Mouse (Mus musculus) embryonic facial prominence, embryonic 13.5 days (tissue): ENCODE data around the gene Gapvd1. TPM values are rescaled to one million over a fixed set of nuclear protein-coding genes. Genes with fewer than 3 reads are reported as not detected.

Source experiments
- ATAC-seq: fragments of 200-750 bp; cut with Nextera tagmentation; 2 replicates; pipeline ENCODE4 v1.8.0; 2017; ENCODE audit warnings: low read depth; ENCODE audit not compliant: insufficient number of reproducible peaks, insufficient read depth, low FRiP score, low TSS enrichment
- H3K27ac ChIP-seq: fragments of 300-500 bp; sonication (generic); 2 replicates; pipeline ENCODE4 v1.5.1; 2015; ENCODE audit warnings: moderate library complexity, mild to moderate bottlenecking, inconsistent platforms
- H3K27me3 ChIP-seq: fragments of 300-500 bp; sonication (generic); 2 replicates; pipeline ENCODE4 v1.6.1; 2015; ENCODE audit warnings: mild to moderate bottlenecking, inconsistent platforms
- H3K36me3 ChIP-seq: fragments of 300-500 bp; sonication (generic); 2 replicates; pipeline ENCODE4 v1.6.1; 2015; ENCODE audit warnings: mild to moderate bottlenecking, inconsistent platforms
- H3K4me1 ChIP-seq: fragments of 300-500 bp; sonication (generic); 2 replicates; pipeline ENCODE4 v1.6.1; 2015; ENCODE audit warnings: inconsistent platforms
- H3K4me2 ChIP-seq: fragments of 300-500 bp; sonication (generic); 2 replicates; pipeline ENCODE4 v1.6.1; 2015; ENCODE audit warnings: moderate library complexity, mild to moderate bottlenecking, inconsistent platforms
- H3K4me3 ChIP-seq: fragments of 300-500 bp; sonication (generic); 2 replicates; pipeline ENCODE4 v1.5.1; 2015; ENCODE audit warnings: mild to moderate bottlenecking, inconsistent platforms
- H3K9ac ChIP-seq: fragments of 300-500 bp; sonication (generic); 2 replicates; pipeline ENCODE4 v1.6.1; 2015; ENCODE audit warnings: mild to moderate bottlenecking, inconsistent platforms
- H3K9me3 ChIP-seq: fragments of 300-500 bp; sonication (generic); 2 replicates; pipeline ENCODE4 v1.6.1; 2016; ENCODE audit warnings: inconsistent platforms
- WGBS: fragments of 180-500 bp; shearing (Covaris S2); methylation state at CpG from one replicate; pipeline ENCODE4 v1.1.7; 2015; ENCODE audit warnings: mixed read lengths; 5-methylcytosine and 5-hydroxymethylcytosine counted together
- polyA plus RNA-seq: library from polyadenylated mRNA; unstranded; fragments of >200 nt; fragmentation: Nextera tagmentation; extraction: Ambion mirVana; gene quantifications from 2 replicates; pipeline ENCODE4 v1.2.1, GENCODE M21; 2015

Gapvd1 gene
- polyA plus RNA-seq, 1 experiment from 2014 or later, result 97.1 TPM

DNA sequence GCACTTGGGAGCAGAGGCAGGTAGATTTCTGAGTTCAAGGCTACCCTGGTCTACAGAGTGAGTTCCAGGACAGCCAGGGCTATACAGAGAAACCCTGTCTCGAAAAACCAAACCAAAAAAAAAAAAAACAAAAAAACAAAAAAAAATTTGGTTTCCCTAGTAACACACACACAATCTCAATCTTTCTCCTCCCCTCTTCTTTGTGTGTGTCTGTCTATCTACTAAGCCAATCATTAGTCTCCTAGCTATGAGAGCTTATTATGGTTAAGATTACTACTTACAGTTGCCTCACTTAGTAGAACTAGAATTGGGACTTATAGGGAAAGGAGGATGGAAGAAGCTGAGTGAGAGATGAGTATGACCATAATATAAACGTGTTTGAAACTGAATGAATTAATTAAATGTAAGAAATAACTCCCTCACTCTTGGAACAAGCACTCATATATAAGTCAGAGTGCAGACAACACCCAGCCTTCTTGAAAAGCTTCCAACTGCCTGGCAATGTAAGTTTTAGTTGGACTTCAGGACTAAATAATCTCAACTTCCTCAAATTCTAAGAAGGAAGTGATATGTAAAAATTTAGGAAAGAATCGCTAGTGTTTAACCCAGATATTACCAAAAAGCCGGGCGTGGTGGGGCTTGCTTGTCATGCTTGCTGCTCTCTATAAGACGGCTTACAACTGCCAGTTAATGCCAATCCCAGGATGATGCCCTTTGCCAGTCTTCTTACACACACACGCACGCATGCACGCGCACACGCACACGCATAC lies 13.5 kb downstream of the Gapvd1 start:
- no peak for ATAC-seq
- Histone ChIP-seq H3K4me3 (no peak overlapping the region), H3K4me1 (no peaks in the 10 kb centered on the region), H3K9ac (no peak overlapping the region), H3K27ac (no peak overlapping the region), H3K9me3 (no peaks in the 10 kb centered on the region), H3K36me3 (0 out of 2 replicates have a peak, but pooled peaks cover 7% of the 10 kb centered on the region), H3K27me3 (no peaks in the 10 kb centered on the region), H3K4me2 (no peak overlapping the region)
- WGBS, result 92% methylated on average over 12 of the region's 12 CpGs

DNA sequence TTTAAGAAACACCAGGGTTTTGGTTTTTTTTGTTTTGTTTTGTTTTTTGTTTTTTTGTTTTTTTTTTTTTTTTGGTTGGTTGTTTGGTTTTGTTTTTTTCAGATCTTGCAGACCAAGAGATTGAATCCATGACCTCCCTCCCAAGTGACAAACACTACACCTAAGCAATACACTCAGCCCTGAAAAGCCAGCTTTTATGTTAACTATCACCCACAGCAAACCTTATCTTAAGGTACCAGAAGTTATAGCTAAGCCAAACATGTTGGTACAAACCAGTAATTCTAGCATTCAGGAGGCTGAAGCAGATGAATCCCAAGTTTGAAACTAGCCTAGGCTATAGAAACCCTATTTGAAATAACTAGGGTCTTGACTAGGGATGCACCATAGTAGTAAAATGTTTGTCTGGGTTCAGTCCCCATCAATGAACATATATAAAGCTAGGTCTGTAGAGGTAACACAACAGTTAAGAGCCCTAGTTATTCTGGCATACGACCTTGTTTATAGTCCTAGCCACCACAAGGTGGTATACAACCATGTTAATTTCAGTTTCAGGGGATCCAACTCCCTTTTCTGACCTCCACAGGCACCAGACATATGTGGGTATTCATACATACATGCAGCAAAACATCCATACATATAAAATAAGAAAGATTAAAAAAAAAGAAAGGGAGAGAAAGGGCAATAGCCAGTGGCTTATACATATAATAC lies 15.2 kb downstream of the Gapvd1 start:
- no peak overlapping the region for H3K4me3 ChIP-seq
- 80% methylated on average over 1 of the region's 1 CpGs for WGBS

DNA sequence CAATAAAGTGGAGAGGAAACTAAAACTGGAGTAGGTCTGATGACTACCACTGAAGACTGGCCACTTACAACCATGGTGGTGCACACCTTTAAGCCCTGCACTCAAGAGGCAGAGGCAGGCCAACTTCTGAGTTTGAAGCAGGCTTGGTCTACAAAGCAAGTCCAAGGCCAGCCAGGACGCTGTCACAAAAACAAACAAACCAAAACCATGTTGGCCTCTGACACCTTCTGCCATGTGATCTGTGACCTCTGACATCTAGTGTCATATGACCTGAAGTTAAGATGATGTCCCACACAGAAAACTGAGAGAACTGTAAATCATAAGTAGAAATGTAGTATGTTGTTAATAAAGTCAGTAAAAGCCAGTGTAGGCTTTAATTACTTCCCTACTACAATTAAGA lies 17.1 kb downstream of the Gapvd1 start:
- Histone ChIP-seq H3K27ac (no peak overlapping the region), H3K9me3 (no peaks in the 10 kb centered on the region), H3K4me1 (no peaks in the 10 kb centered on the region), H3K27me3 (no peaks in the 10 kb centered on the region), H3K36me3 (peaks cover 8% of the 10 kb centered on the region; the same call in 1 of the 2 replicates), H3K4me2 (no peak overlapping the region), H3K9ac (no peak overlapping the region), H3K4me3 (no peak overlapping the region)
- WGBS, result 55% methylated on average over 1 of the region's 1 CpGs
- ATAC-seq, result no peak

More for the DNA sequence above, 15.2 kb downstream of the Gapvd1 start:
- H3K4me1 ChIP-seq, result no peaks in the 10 kb centered on the region
- H3K27me3 ChIP-seq, result no peaks in the 10 kb centered on the region
- H3K36me3 ChIP-seq, result 0 out of 2 replicates have a peak, but pooled peaks cover 7% of the 10 kb centered on the region
- no peak overlapping the region for H3K9ac ChIP-seq
- H3K9me3 ChIP-seq, result no peaks in the 10 kb centered on the region
- no peak for ATAC-seq
- H3K27ac ChIP-seq, result no peak overlapping the region
- H3K4me2 ChIP-seq, result no peak overlapping the region

DNA sequence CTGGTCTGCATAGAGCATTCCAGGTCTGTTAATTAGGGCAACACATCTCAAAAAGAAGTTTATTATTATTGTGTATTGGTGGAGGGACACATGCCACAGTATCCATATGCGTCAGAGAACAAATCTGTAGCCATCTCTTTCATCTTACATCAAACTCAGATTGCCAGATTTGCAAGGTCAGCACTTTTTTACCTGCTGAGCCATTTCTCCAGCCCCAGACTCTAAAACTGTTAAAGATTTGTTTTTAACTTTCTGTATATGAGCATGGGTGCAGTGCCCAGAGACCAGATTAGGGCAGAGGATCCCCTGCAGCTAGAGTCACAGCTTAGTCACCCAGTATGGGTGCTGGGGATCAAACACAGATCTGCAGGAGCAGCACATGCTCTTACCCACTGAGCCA lies 18.4 kb downstream of the Gapvd1 start:
- Histone ChIP-seq H3K4me2 (no peak overlapping the region), H3K9me3 (no peaks in the 10 kb centered on the region), H3K9ac (no peak overlapping the region), H3K4me3 (no peak overlapping the region), H3K27ac (no peak overlapping the region), H3K4me1 (no peaks in the 10 kb centered on the region), H3K27me3 (no peaks in the 10 kb centered on the region), H3K36me3 (peaks cover 5% of the 10 kb centered on the region; the same call in 1 of the 2 replicates)
- WGBS, result 73% methylated on average over 1 of the region's 1 CpGs
- no peak for ATAC-seq

DNA sequence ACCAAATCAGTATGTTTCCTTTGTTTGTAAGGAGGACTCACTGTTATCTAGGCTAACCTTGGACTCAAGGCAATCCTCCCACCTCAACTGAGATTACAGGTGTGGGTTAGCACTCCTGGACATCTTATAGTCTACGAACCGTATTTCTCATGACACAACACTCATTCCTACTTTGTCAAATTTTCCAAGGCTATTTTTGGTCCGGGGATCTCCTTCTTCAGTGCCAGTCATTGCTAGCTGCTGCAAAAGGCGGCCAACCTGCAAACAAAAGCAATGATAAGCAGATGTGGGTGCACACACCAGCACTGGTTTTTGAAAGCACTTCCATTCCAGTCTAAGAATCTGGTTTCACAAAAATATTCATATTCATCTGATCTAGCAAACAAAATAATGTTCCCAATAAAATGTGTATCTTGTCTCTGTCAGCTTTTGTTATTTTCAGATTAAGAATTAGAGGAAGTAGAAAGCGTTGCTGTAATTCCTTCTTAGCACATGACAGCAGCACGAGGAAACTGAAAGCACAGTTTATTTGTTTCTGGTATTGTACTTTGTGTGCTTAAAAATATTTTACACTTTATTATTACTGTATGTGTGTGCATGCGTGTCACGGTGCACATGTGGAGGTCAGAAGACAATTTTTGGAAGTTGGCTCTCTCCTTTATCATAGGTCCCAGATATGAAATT lies 27.8 kb downstream of the Gapvd1 start:
- 91% methylated on average over 8 of the region's 8 CpGs for WGBS
- no peaks in the 10 kb centered on the region for H3K27me3 ChIP-seq
- no peak overlapping the region for H3K4me2 ChIP-seq
- no peak overlapping the region for H3K4me3 ChIP-seq
- no peaks in the 10 kb centered on the region for H3K4me1 ChIP-seq
- peaks cover 61% of the 10 kb centered on the region for H3K36me3 ChIP-seq
- ATAC-seq, result no peak
- H3K27ac ChIP-seq, result no peak overlapping the region
- H3K9me3 ChIP-seq, result no peaks in the 10 kb centered on the region
- H3K9ac ChIP-seq, result no peak overlapping the region

DNA sequence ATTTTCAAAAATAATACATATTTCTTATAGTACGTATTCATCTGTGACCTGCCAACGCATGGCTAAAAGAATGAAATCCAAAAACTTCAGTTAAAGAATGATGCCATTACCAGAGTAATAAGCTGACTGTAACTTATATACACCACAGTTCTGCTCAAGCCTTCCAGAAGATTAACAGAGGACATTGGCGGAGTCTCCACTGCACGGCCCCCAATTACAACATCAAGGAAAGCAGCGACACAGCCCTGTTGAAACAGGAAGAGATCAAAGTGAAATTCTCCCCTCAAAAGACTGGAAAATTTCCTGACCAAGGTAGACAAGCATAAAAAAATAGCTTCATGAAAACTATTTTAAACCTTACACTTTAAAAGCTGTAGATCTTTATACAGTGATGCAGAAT lies 29.8 kb downstream of the Gapvd1 start:
- ATAC-seq, result no peak
- no peaks in the 10 kb centered on the region for H3K27me3 ChIP-seq
- no peak overlapping the region for H3K4me3 ChIP-seq
- peaks cover 78% of the 10 kb centered on the region for H3K36me3 ChIP-seq
- H3K27ac ChIP-seq, result no peak overlapping the region
- no peaks in the 10 kb centered on the region for H3K9me3 ChIP-seq
- no peak overlapping the region for H3K9ac ChIP-seq
- 94% methylated on average over 5 of the region's 5 CpGs for WGBS
- H3K4me1 ChIP-seq, result no peaks in the 10 kb centered on the region
- H3K4me2 ChIP-seq, result no peak overlapping the region

DNA sequence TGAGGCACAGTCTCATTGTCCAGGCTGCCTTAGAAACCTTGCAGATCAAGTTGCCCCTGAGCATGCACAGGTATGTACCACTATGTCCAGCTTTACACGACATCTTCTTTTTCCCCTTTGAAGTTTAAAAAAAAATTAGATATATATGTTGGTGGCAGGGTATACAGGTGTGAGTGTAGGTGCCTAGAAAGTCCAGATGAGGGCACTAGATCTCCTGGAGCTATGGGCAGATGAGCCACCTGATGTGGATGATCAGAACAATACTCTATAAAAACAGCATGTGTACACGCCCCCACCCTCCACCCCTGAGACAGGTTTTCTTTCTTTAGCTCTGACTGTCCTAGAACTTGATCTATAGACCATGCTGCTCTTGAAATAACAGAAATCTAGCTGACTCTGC lies 36.8 kb downstream of the Gapvd1 start:
- H3K27ac ChIP-seq, result no peak overlapping the region
- H3K9me3 ChIP-seq, result no peaks in the 10 kb centered on the region
- ATAC-seq, result no peak
- no peak overlapping the region for H3K4me3 ChIP-seq
- peaks cover 78% of the 10 kb centered on the region for H3K36me3 ChIP-seq
- no peak overlapping the region for H3K4me2 ChIP-seq
- 87% methylated on average over 2 of the region's 2 CpGs for WGBS
- no peaks in the 10 kb centered on the region for H3K4me1 ChIP-seq
- no peaks in the 10 kb centered on the region for H3K27me3 ChIP-seq
- no peak overlapping the region for H3K9ac ChIP-seq

DNA sequence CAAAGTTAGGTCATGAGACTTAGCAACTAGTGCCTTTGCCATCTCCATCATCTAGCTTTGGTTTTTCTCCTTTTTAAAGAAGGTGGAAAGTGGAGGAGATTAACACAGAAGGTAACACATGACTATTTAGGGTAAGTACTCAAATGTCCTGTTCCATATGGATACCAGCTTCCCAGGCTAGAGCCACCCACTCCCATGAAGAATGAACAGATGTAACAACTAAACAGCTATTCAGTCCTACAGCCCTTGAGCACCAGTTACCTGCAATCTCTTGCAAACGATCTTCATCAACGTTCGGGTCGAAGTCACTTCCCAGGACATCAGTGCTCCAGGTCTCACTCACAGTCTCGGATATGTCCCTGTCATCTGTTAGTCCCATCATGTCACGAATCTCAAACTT lies 43.1 kb downstream of the Gapvd1 start:
- H3K9ac ChIP-seq, result no peak overlapping the region
- H3K4me1 ChIP-seq, result no peaks in the 10 kb centered on the region
- no peak overlapping the region for H3K27ac ChIP-seq
- peaks cover 84% of the 10 kb centered on the region for H3K36me3 ChIP-seq
- WGBS, result 95% methylated on average over 6 of the region's 6 CpGs
- H3K4me2 ChIP-seq, result no peak overlapping the region
- H3K4me3 ChIP-seq, result no peak overlapping the region
- H3K9me3 ChIP-seq, result no peaks in the 10 kb centered on the region
- ATAC-seq, result no peak
- no peaks in the 10 kb centered on the region for H3K27me3 ChIP-seq

DNA sequence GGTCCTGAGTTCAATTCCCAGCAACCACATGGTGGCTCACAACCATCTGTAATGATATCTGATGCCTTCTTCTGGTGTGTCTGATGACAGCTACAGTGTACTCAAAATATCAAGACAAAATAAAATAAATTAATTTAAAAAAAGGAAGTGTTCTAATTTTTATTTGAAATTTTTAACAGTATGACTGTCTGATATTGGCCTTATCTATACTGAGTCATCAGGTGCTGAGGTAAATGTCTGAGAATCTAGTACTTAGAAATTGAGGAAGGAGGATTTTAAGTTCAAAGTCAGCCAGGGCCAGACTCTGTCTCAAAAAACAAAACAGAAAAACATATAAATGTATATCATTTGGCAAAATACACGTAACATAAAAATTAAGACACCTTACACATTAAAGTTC lies 46.4 kb downstream of the Gapvd1 start:
- no peak overlapping the region for H3K4me2 ChIP-seq
- H3K27ac ChIP-seq, result no peak overlapping the region
- H3K36me3 ChIP-seq, result peaks cover 88% of the 10 kb centered on the region
- no peak overlapping the region for H3K4me3 ChIP-seq
- no peak for ATAC-seq
- no peaks in the 10 kb centered on the region for H3K4me1 ChIP-seq
- no peak overlapping the region for H3K9ac ChIP-seq
- no peaks in the 10 kb centered on the region for H3K27me3 ChIP-seq
- WGBS, result 88% methylated on average over 1 of the region's 1 CpGs
- H3K9me3 ChIP-seq, result no peaks in the 10 kb centered on the region

DNA sequence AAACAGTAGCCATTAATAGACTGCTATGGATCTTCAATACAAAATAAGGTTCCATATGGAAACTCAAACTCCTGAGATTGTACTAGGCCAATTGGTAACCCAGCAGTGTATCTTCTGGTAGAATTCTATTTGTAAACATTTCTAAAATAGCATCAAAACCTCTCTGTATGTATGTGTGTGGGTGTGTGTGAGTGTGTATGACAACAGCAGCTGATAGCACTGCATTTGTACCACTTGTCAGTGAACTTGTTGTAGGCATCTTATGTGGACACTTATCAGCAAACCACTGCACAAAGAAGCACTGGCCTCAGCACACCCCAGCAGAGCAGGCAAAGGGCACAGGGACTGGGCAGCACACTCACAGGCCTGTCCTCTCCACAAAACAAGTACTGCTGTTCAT lies 58.4 kb downstream of the Gapvd1 start:
- H3K36me3 ChIP-seq, result peaks cover 86% of the 10 kb centered on the region
- no peak overlapping the region for H3K9ac ChIP-seq
- no peak for ATAC-seq
- peaks cover 3% of the 10 kb centered on the region; the same call in 1 of the 2 replicates for H3K4me1 ChIP-seq
- H3K4me2 ChIP-seq, result no peak overlapping the region
- H3K4me3 ChIP-seq, result no peak overlapping the region
- no peaks in the 10 kb centered on the region for H3K27me3 ChIP-seq
- no peaks in the 10 kb centered on the region for H3K9me3 ChIP-seq
- H3K27ac ChIP-seq, result no peak overlapping the region

DNA sequence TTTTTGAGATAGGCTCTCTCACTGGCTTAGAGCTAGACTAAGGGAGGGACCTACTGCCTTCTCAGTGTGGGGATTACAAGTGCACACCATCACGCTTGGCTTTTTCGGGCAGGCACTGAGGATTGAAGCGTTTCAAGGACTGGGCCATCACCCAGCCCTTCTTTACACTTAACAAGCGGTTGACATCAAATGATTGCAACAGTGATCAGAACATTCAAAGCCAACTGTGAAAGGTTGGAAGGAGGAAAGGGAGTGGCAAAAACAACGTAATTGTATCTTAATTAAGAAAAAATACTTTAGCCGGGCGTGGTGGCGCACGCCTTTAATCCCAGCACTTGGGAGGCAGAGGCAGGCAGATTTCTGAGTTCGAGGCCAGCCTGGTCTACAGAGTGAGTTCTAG lies 62.2 kb downstream of the Gapvd1 start:
- Histone ChIP-seq H3K9me3 (no peaks in the 10 kb centered on the region), H3K4me3 (no peak overlapping the region), H3K27me3 (no peaks in the 10 kb centered on the region), H3K4me2 (no peak overlapping the region), H3K27ac (no peak overlapping the region), H3K36me3 (peaks cover 89% of the 10 kb centered on the region), H3K9ac (no peak overlapping the region), H3K4me1 (peaks cover 3% of the 10 kb centered on the region; the same call in 1 of the 2 replicates)
- no peak for ATAC-seq
- WGBS, result 97% methylated on average over 10 of the region's 10 CpGs
